In the genomic region with DNA sequence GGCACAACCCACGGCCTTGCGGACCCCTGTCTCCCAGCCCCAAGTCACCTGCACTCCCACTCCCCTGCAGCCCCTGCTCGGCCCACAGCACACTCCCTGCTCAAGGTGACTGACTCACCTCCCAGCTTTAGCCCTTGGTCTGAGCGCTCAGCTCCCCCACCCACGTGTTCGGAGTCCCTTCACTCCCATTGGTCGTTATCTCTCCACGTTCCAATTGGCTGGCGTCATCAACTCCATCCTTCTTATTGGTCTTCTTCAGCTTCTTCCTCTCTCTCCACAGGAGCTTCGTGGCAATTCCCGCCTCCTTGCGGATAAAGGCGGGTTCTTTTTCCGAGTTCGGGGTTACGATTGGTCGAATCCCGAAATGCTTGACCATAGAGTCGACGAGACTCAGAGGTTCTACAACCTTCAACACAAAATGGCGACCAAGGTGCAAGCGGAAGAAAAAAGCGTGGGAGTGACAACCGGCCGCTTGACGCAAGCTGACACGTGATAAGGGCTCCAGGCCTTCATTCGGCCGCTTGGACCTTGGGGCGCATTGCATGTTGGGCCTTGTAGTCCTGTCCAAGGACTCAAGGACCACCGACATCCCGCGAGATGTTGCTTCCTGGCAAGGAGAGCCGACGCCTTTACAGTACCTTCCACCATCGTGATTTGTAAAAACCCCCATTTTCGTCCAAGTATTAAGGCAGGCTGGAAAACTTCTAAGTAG, we compare ENCODE assay signal across 7 mouse cellular contexts. TPM values are rescaled to one million over a fixed set of nuclear protein-coding genes. Genes with fewer than 3 reads are reported as not detected.
DNase-seq lines count a peak whose midpoint lies in the region; ATAC-seq lines count a peak whose summit lies in the region.

A gene (minus strand): TSS at position 162 of the 712 bp plus-strand sequence.

- H3K4me3 ChIP-seq in embryonic facial prominence, embryonic 11.5 days (ENCODE audit: low read depth, low read length): peak within 1 kb of the TSS; percentile 63
- H3K4me3 ChIP-seq in limb, embryonic 10.5 days: peak within 1 kb of the TSS; percentile 80
- H3K4me3 ChIP-seq in midbrain, embryonic 13.5 days (replicated peaks): peak within 1 kb of the TSS; percentile 74

- 0 out of 2 replicates have a peak within 1 kb of the TSS, but pooled peaks have one; percentile 7 for H3K27ac ChIP-seq in embryonic facial prominence, embryonic 11.5 days (replicated peaks; ENCODE audit: low read depth, low read length)
- H3K27ac ChIP-seq in limb, embryonic 10.5 days: peak within 1 kb of the TSS; percentile 87
- H3K27ac ChIP-seq in midbrain, embryonic 13.5 days: peak within 1 kb of the TSS; percentile 80

- peak within 1 kb of the TSS; percentile 70 for H3K4me2 ChIP-seq in embryonic facial prominence, embryonic 11.5 days (ENCODE audit: low read depth, low read length)
- H3K4me2 ChIP-seq in midbrain, embryonic 13.5 days (replicated peaks): peak within 1 kb of the TSS; percentile 94

- ATAC-seq in embryonic facial prominence, embryonic 11.5 days (replicated peaks; ENCODE audit: insufficient number of reproducible peaks, low FRiP score, low TSS enrichment, low read depth): peak; percentile 96
- ATAC-seq in granulocyte monocyte progenitor cell, adult 5-6 weeks (replicated peaks; ENCODE audit: poor library complexity, severe bottlenecking): peak; percentile 92
- ATAC-seq in midbrain, embryonic 13.5 days: peak; percentile 99

- H3K27me3 ChIP-seq in embryonic facial prominence, embryonic 11.5 days (ENCODE audit: control insufficient read depth, insufficient read depth, low read length): no peaks in the 10 kb centered on the region
- H3K27me3 ChIP-seq in limb, embryonic 10.5 days (ENCODE audit: low read depth, poor library complexity, severe bottlenecking): no peaks in the 10 kb centered on the region
- H3K27me3 ChIP-seq in midbrain, embryonic 13.5 days: no peaks in the 10 kb centered on the region

- H3K4me1 ChIP-seq in embryonic facial prominence, embryonic 11.5 days (ENCODE audit: control insufficient read depth, insufficient read depth, low read length): peaks cover 7% of the 10 kb centered on the region; the same call in 1 of the 2 replicates
- H3K4me1 ChIP-seq in limb, embryonic 10.5 days: peaks cover 23% of the 10 kb centered on the region
- H3K4me1 ChIP-seq in midbrain, embryonic 13.5 days (replicated peaks): peaks cover 19% of the 10 kb centered on the region

- H3K9ac ChIP-seq in embryonic facial prominence, embryonic 11.5 days (replicated peaks; ENCODE audit: low read length): peak within 1 kb of the TSS; percentile 65
- H3K9ac ChIP-seq in midbrain, embryonic 13.5 days (replicated peaks): peak within 1 kb of the TSS; percentile 89

- no peaks in the 10 kb centered on the region; the same call in 1 of the 2 replicates for H3K36me3 ChIP-seq in embryonic facial prominence, embryonic 11.5 days (replicated peaks; ENCODE audit: control insufficient read depth, insufficient read depth, low read depth, low read length)
- peaks cover 25% of the 10 kb centered on the region for H3K36me3 ChIP-seq in limb, embryonic 10.5 days
- H3K36me3 ChIP-seq in midbrain, embryonic 13.5 days: peaks cover 18% of the 10 kb centered on the region

- WGBS in embryonic facial prominence, embryonic 11.5 days: under 1% methylated on average over 37 of the region's 37 CpGs
- WGBS in limb, embryonic 10.5 days: under 1% methylated on average over 37 of the region's 37 CpGs
- under 1% methylated on average over 37 of the region's 37 CpGs for WGBS in midbrain, embryonic 13.5 days

- DNase-seq in adrenal gland, postnatal 14 days: peak; percentile 97
- peak; percentile 99 for DNase-seq in embryonic facial prominence, embryonic 11.5 days (ENCODE audit: low spot score)
- peak; percentile 100 for DNase-seq in kidney, adult 11 months
- DNase-seq in limb, embryonic 10.5 days (ENCODE audit: low spot score): peak; percentile 94
- DNase-seq in spleen, adult 12 weeks (ENCODE audit: low spot score): peak; percentile 97

- no peaks in the 10 kb centered on the region for H3K9me3 ChIP-seq in embryonic facial prominence, embryonic 11.5 days (replicated peaks; ENCODE audit: control insufficient read depth, low read length)
- no peaks in the 10 kb centered on the region for H3K9me3 ChIP-seq in limb, embryonic 10.5 days (replicated peaks)
- H3K9me3 ChIP-seq in midbrain, embryonic 13.5 days: no peaks in the 10 kb centered on the region

RNA-seq across cellular contexts. Expression of the gene that starts here (rescaled TPM):
- 244 and 262 TPM in 2 replicates for total RNA-seq in adrenal gland, postnatal 14 days (2021)
- 478 and 527 TPM in 2 replicates for polyA plus RNA-seq in embryonic facial prominence, embryonic 11.5 days (2014; fragmentation: Nextera tagmentation; extraction: Ambion mirVana)
- total RNA-seq in granulocyte monocyte progenitor cell, adult 5-6 weeks (2014; fragmentation: Nextera tagmentation): 618 and 720 TPM in 2 replicates
- 72.3 and 102 TPM in 2 replicates for total RNA-seq in granulocyte monocyte progenitor cell, adult 5-6 weeks (2017)
- 569 and 674 TPM in 2 replicates for polyA plus RNA-seq in limb, embryonic 10.5 days (2016; fragmentation: Nextera tagmentation; extraction: Ambion mirVana)
- polyA plus RNA-seq in midbrain, embryonic 13.5 days (2015; fragmentation: Nextera tagmentation; extraction: Ambion mirVana): 423 and 443 TPM in 2 replicates

Comparison
In these comparisons a context has a peak if more than half of its experiments do, and no peak if none do; other contexts are left out.
1. Peak in every context shown above with its lines: DNase-seq, ATAC-seq, H3K4me3 ChIP-seq and H3K27ac ChIP-seq.
2. H3K27ac ChIP-seq: peak in every context shown above with its lines; median percentile 87 in limb, embryonic 10.5 days; 80 in midbrain, embryonic 13.5 days; 7 in embryonic facial prominence, embryonic 11.5 days.